Mouse (Mus musculus) myocyte (in vitro differentiated cells): Measurements from ENCODE around the gene Prdm11.

Source experiments
- MYOD1 ChIP-seq, 3 experiments: IDR thresholded peaks; one replicate each; pipeline ENCODE4 v1.6.1; 2011; ENCODE audit warnings: control low read depth in 2 of 3, low read depth in 2 of 3, mild to moderate bottlenecking in 2 of 3, moderate library complexity in 1 of 3; ENCODE audit not compliant: insufficient read length in 2 of 3, control insufficient read depth in 1 of 3
- POLR2A ChIP-seq: IDR thresholded peaks from one replicate; pipeline ENCODE4 v1.6.1; 2011; ENCODE audit warnings: low read depth, mild to moderate bottlenecking, control low read depth, moderate library complexity; ENCODE audit not compliant: insufficient read length
- SRF ChIP-seq: IDR thresholded peaks from one replicate; pipeline ENCODE4 v1.6.1; 2011; ENCODE audit warnings: low read depth; ENCODE audit not compliant: control insufficient read depth, insufficient read length
- USF1 ChIP-seq: IDR thresholded peaks from one replicate; pipeline ENCODE4 v1.6.1; 2011; ENCODE audit warnings: low read depth, mild to moderate bottlenecking, control low read depth, moderate library complexity

- TF ChIP-seq POLR2A (no peak), SRF (no peak), USF1 (no peak), MYOD1 (IDR thresholded peaks at IDR 0.05; ENCODE audit: control insufficient read depth in 1 of 3, insufficient read length in 2 of 3, low read depth in 2 of 3) (no peak)
Observed at GRCm38 (mm10) chr2:92964345-92964744, 81.6 kb downstream of the Prdm11 start.
